Mouse (Mus musculus): ENCODE data around the gene G430095P16Rik.

G430095P16Rik gene

DNA sequence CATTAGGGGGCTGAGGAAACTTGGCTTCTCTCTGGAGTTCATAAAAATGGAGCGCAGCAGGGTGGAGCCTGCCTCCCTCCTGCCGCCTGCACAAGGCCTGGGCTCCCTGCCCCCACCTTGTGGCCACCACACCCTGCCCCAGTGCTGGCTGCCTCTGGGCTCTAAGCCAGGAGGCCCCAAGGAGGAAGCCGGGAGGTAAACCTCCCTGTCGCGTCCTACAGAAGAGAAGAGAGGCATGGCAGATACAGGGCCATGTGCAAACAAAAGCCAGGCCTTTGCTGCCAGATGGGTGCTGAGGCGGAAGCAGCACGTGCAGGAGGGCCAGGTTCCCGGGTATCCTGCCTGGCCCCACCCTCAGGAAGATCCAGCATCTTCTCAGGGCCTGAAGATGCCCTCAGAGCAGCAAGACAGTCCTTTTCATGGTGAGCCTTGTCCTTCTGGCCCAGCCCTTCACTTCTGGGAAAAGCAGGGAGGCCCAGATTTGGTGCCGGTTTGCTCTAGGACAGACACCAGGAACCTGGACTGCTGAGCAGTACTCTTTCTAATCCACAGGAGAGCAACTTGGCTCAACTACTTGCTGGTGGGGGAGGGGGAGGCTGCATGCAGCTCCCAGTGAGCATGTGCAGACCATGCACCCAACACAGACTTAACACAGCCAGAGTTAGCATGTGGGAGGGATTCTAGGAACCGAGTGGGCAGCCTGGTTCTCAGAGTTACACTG, at the start of gene G430095P16Rik:
G430095P16Rik (plus strand) TSS at position 158 of the 721 bp plus-strand sequence.
- peak; percentile 76 to 87 for DNase-seq (ENCODE audit: low spot score in 2 of 2)

DNA sequence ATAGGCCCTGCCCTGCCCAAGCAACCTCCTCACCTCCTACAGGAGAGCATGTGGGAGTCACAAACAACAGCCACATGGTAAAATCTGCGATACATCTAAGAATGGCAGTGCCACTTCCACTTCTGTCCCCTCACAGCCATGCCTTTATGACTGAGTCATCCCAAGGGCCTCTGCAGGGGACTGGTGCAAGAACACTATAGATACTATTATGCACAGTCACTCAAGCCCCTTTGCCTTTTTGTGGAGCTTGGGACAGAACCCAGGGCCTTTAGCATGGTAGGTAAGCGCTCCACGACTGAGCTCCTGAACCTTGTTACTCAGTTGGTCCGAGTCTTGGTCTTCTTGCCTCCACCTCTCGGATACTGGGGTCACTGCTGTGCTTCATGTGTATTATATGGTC, 45.5 kb upstream of the G430095P16Rik start:
- DNase-seq (ENCODE audit: low spot score in 2 of 2), result no peak

DNA sequence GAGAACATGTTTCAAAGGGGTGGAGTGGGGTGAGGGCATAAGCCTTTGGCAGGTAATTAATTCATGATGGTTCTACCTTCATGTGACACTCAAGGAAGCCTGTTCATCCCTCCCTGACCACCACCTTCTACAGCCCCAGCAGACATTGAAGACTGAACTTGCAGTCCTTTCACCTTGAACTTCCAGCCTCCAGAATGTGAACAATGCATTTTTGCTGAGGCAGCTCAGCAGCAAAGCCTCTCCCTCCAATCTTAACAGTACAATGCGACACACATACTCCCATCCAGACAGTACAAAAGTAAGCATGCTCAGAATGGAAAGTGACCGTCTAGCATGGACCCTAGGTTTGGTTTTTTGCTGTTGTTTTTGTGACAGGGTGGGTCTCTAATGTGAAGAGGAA, 41.3 kb upstream of the G430095P16Rik start:
- DNase-seq (ENCODE audit: low spot score in 2 of 2), result no peak

DNA sequence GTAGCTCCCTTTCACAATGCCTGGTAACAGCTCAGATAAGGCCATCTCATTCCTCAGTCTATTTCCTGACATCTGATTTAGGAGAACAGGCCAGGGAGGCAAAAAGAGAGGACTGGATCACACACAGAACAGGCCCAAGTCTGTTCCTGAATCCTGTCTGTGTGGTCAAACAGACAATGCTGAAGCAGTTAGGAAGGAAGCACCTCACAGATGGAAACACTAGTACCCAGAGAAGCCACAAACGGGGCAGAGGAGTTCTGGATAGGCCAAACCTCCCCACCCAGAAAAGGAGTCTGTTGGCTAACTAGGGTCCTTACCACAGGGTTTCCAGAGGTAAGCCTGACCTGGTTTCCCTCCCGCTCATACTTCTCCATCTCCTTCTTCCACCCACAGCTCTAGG, 40.5 kb upstream of the G430095P16Rik start:
- no peak for DNase-seq (ENCODE audit: low spot score in 2 of 2)

DNA sequence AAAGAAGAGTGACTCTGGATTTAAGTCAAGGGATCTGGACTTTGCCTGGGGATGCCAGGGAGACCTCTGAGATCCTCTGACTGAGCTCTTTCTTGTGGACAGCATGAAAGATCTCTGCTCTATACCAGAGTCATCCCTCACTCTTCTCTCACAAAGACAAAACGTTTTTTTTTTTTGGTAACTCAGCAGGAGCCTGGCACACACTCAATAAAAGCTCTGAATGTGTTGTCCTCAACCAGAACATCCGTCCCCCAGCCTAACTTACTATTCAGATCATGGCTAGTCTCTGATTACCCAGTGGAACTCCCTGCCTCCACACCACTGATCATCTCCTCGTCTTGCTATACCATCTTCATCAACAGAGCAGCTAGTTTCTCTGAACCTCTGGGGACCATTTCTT, 38.3 kb upstream of the G430095P16Rik start:
- no peak for DNase-seq (ENCODE audit: low spot score in 2 of 2)

DNA sequence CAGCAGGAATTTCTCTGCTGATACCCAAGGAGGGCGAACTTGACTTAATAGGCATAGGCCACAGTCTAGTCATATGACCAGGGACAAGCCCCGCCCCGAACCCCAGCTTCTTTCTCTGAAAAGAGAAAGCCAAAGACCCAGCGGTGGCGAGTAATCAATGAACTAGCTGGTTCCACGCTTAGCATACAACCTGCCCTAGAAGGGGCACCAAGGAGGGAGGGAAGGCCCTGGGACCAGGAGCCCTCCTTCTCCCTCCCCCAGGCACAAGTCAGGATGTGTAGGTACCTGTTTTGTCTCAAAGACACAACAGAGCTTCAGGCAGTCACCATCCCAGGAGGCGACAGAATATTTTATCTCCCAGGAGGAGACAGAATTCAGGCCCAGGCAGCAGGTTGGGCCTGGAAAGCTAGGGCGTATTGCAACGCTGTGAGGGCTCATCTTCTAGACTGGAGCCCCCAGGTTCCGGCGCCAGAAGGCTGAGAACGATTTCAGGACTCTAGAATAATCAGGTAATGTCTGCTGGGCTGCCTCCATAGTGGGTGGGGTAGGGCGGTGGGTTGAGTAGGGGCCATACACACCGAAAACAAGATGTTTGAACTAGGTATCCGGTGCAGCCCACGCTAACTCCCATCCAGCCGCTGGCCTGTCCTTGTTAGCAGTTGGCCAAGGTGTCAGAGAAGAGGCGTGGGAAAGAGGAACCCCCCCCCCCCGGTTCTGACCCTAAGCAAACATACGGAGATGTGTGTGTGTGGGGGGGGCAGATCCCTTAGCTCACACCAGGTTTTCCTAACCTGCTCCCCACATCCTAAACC, 36.4 kb upstream of the G430095P16Rik start, which contains the start of gene Trmt1:
Trmt1 (plus strand) TSS at position 117 of the 812 bp plus-strand sequence.
- no peak for DNase-seq (ENCODE audit: low spot score in 2 of 2)

DNA sequence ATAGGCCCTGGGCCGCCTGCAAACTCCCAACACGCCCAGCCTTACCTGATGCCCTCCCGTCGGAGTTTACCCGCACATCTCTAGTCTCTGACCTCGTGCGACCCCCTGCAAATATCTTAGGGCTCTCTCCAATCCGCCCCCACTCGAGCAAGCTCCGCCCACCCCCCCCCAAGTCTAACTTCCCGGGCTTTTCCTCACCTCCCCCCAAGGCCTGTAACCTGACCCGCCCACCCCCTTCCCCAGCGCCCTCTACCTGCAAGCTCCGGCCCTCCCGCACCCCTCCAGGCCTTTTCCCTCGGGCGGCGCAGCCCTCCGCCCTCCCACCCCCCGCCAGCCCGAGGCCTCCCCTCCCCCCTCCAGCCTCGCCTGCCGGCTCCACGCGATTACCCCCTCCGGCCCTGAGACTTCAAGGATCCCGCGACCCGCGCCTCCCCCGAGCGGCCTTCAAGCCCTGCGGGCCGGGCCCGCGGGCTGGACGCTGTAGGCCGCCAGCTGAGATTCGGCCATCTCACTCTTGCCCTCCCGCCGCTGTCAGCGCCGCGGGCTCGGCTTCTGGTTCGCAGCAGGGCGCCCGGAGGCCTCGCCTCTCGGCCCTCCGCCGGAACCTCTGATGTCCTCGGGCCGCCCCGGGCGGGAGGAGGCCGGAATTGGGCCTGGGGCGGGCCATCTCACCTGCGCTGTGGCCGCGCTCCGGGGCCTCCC, 35.7 kb upstream of the G430095P16Rik start:
- DNase-seq (ENCODE audit: low spot score in 2 of 2), result peak in 1 of 2 experiments; percentile 50

DNA sequence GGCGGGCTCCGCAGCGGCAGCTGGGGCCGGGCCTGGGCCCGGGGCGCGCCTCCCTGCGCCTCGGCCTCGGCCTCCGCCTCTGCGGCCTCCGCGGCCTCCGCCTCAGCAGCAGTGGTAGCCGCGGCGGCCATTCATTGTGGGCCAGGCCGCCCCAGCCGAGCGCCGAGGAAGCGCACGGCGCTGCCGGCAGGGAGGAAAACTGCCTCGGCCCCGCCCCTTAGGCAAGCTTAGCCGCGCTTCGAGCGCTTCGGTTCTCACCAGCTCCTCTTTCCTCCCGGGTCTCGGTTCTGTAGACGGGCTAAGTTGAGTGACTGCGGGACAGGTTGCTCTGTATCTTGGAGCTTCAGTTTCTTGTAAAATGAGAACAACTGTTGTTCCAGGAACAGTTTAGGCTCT, 35.1 kb upstream of the G430095P16Rik start, which contains the start of gene Nacc1:
Nacc1 (minus strand) TSS at position 158 of the 396 bp plus-strand sequence.
- peak; percentile 80 to 87 for DNase-seq (ENCODE audit: low spot score in 2 of 2)

DNA sequence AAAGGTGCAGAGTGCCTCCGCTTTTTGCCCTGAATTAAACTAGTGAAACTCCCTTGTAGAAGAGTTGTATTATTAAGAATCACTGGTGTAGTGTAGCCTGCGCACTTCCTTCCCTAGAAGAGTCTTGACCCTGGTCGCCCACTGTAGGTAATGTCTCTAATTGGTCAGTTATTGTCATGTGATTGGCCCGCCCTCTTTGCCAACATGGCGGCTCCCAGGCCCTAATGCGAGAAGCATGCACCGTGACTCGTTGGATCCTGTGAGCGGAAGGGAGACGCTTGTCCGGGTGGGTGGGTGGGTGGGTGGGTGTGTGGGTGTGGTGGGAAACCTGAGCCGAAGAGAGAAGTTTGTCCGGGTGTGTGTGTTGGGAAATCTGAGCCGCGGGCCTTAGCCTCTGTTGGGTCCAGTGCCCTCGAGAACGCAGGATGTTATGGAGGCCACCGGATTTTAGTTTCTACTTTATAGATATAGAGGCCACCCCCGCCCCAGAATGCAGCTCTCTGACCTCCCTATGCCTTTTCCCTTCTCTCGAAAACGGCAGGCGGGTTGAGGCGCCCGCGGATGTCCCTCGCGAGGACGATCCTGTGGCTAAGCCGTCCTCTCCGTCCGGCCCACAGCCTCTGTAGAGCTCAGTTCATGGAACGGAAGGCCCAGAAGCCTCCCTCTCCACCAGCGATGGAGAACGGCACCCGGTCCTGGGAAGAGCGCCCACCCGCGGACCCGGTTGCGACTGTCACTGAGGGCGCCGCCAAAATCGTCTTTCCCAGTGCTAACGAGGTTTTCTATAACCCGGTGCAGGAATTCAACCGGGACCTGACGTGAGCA, 33.5 kb upstream of the G430095P16Rik start:
- peak; percentile 87 to 88 for DNase-seq (ENCODE audit: low spot score in 2 of 2)

DNA sequence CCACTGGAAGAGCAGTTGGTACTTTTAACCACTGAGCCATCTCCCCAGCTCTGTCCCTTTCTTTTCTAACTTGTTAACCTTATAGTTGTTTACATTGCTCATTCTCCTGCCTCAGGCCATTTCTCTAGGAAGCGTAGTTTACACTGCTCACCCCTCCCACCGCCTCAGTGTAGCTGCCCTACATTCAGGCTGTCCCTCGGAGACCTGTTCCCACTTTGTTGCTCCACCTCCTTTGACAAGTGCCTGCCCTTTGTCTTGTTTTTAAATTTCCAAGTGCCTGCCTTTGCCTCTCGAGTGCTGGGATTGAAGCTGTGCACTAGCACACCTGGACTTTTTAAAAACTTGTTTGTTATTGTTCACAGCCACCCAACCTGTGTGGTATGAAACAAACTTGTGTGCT, 29.5 kb upstream of the G430095P16Rik start:
- no peak for DNase-seq (ENCODE audit: low spot score in 2 of 2)

DNA sequence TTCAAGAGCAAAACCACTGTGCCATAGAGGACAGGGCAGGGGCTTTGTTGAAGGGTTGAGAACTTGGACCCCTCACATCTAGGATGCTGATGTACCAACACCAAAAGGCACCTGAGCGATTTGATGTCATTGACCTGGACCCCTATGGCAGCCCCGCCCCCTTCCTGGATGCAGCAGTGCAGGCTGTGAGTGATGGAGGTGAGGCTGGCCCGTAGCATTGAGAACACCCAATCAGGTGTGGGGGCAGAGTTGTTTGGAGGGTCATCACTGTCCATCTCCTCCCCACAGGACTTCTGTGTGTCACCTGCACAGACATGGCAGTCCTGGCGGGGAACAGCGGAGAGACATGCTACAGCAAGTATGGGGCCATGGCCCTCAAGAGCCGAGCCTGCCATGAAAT, 27.7 kb upstream of the G430095P16Rik start:
- no peak for DNase-seq (ENCODE audit: low spot score in 2 of 2)

DNA sequence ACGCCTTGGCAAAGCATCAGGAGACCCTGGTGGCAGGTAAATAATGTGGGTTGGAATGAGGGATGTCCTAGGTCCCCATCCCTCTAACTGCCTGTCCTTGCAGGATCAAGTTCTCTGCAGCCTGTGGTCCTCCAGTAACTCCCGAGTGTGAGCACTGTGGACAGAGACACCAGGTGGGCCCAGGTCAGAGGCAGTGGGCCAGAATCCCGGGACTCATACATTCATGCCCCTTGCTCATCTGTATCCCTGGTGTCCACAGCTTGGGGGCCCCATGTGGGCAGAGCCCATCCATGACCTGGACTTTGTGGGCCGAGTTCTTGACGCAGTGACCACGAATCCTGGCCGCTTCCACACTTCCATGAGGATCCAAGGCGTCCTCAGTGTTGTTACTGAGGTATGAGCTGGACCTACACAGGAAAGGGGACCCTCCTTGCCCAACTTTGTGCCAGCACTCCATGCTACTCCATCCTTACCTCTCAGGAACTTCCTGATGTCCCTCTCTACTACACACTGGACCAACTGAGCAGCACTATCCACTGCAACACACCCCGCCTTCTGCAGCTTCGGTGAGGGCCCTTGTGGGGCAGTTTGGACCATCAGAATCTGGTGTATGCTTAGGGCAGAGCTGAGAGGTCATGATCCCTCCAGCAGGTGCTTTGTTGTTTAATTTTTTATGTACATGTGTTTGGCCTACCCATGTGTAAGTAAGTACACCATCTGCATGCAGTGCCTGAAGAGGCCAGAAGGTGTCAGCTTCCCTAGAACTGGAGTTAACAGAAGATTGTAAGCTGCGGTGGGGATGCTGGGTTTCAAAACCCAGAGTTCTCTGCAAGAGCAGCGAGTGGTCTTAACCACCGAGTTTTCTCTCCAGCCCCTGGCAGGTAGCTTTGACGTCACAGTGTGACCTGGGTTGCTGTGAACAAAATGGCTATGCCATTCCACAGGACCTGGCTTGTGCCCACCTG, 25.4 kb upstream of the G430095P16Rik start:
- DNase-seq (ENCODE audit: low spot score in 2 of 2), result no peak

DNA sequence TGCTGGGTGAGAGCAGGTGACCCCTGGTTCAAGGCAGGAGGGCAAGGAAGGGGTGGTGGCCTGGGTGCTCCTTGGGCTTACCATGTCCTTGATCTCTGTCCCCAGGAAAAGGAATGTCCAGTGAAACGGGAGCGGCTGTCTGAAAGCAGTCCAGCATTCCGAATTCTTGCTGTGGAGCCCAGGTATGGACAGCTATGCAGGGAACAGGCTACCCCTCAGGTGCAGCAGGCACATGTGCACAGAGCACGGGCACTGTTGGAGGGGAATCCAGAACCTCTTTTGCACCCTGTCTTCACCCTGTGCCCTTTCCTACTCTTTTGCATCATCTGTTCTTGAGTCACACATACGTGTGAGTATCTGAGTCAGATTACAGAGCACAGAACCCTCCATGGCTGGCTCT, 24.5 kb upstream of the G430095P16Rik start:
- no peak for DNase-seq (ENCODE audit: low spot score in 2 of 2)

DNA sequence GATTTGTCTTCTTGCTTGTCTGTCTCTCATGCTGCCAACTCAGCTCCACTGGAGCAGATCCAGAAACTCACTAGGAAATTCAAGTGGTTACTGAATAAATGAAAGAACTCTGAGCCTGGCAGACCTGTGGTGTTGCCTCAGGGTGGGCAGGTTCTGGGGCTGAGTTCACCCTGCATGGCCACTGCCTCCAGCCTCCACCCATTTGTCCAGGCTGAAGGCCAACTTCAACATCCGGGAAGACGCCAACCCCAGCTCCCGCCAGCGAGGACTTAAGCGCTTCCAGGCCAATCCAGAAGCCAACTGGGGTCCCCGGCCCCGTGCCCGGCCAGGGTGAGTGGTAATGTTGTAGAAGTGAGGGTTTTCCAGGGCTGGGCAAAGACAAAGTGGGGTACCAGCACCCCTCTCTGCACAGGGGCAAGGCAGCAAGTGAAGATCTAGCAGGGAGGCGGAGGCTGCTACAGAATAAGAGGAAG, 23.8 kb upstream of the G430095P16Rik start:
- peak; percentile 38 to 77 for DNase-seq (ENCODE audit: low spot score in 2 of 2)

DNA sequence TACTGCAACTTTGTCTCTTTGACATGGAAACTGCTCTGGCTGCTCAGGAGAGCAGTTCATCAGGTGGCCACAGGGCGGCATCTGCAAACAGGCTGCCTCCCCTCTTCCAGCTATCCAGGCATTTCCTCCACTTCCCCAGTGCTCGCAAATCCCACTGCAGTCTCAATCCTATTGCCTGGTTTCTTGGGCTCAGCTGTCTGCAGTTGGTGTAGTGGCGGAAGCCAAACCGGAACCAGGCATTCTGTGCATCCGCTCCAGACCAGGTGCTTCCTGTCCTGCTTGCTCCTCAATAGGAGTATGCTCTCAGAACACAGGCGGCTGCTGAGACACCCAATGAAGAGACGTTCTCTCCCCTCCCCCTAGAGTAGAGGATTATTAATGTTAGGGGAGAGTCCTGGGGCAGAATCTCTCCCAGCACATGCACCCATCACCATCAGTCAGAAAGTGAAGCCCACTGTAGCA, 22.9 kb upstream of the G430095P16Rik start:
- peak in 1 of 2 experiments; percentile 64 for DNase-seq (ENCODE audit: low spot score in 2 of 2)

DNA sequence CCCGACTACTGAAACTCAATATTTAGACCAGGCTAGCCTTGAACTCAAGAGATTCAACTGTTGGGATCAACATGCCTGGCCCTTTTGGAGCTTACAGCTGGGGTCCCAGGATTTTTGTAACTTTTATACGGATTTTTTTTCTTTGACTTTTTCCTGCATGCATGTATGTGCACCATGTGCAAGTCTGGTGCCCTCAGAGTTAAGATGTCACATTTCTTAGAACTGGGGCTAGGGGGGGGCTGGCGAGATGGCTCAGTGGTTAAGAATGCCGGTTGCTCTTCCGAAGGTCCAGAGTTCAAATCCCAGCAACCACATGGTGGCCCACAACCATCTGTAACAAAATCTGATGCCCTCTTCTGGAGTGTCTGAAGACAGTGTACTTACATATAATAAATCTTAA, 22.3 kb upstream of the G430095P16Rik start:
- no peak for DNase-seq (ENCODE audit: low spot score in 2 of 2)

DNA sequence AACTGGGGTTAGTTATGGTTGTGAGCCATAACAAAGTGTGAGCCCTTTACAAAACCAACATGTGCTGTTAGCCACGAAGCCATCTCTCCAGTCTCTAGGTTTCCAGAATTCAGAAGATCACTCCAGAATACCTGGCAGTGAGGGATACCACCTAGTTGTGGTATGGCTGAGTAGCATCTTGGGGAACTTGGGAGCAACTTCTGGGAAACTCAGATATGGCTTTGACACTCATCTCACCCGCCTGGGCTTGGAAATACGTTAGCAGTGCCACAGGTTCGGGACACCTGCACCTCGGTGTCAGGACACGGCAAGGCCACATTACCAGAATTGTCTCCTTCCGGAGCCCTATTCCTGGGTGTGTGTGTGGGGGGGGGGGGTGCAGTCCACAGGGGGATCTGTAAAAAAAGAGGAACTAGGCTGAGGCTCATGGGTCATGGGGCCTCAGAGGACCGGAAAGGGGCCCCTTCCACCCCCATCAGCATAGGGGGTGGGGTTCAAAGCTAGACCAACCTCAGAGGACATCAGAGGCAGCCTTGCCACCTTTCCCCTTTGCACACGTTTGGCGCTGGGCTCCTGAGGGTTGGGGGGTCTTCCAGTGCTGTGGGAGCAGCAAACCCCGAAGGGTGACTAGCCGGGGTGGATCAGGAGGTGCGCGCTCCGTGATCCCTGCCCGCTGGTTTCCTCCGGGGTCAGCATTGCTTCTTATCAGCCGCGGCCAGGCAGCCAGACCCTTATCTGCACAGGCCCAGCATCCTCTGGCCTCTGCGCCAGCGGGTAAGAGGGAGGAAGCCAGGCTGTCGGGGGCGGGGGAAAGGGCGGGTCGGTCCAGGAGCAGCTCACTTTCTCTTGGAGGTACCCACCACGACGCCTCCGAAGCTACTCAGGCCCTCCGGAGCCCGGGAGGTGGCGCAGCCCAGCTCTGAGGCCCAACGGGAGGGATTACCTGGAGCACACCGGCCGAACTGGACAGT, 21.6 kb upstream of the G430095P16Rik start, which contains the start of gene Lyl1:
Lyl1 (plus strand) TSS at position 517 of the 971 bp plus-strand sequence.
- DNase-seq (ENCODE audit: low spot score in 2 of 2), result peak in 1 of 2 experiments; percentile 60

DNA sequence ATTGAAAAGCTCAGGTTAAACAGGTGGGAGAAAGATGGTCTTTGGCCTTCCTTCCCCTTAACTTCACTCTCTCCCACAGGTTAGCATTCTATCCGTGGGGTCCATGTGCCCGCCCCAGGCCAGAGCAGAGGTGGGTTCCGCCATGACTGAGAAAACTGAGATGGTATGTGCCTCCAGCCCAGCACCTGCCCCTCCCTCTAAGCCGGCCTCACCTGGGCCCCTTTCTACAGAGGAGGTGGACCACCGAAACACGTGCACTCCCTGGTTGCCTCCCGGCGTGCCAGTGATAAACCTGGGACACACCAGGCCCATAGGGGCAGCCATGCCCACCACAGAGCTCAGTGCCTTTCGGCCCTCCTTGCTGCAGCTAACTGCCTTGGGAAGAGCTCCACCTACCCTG, 20.2 kb upstream of the G430095P16Rik start:
- no peak for DNase-seq (ENCODE audit: low spot score in 2 of 2)
